Mouse (Mus musculus) MEL (cell line): ENCODE data around the gene Map3k3. TPM values are rescaled to one million over a fixed set of nuclear protein-coding genes. Genes with fewer than 3 reads are reported as not detected.
A peak's percentile ranks its signal among the peaks of the same experiment; 100 is the strongest.

ENCODE experiments used
- DNase-seq: peaks from one replicate; pipeline ENCODE4 v3.0.0; 2011; ENCODE audit warnings: low read depth, low spot score
- H3K27ac ChIP-seq: 2 replicates; pipeline ENCODE4 v1.5.1; 2012; ENCODE audit warnings: low read depth, mild to moderate bottlenecking, control low read depth, low read length, moderate library complexity; ENCODE audit not compliant: control insufficient read depth
- H3K27me3 ChIP-seq, 2 experiments: fragments of 150-350 bp in 1 of 2; sonication (generic) in 1 of 2; 2 replicates each; pipeline ENCODE4 v1.6.1; 2012; ENCODE audit warnings: low read length in 2 of 2, mild to moderate bottlenecking in 2 of 2, improper control_type of control experiment in 1 of 2, moderate library complexity in 1 of 2; ENCODE audit not compliant: insufficient read depth in 2 of 2, control insufficient read depth in 1 of 2
- H3K36me3 ChIP-seq, 2 experiments: 2 replicates each; pipeline ENCODE4 v1.6.1; 2012 to 2014; ENCODE audit warnings: low read length in 2 of 2, improper control_type of control experiment in 1 of 2, inconsistent platforms in 1 of 2, mild to moderate bottlenecking in 1 of 2; ENCODE audit not compliant: insufficient read depth in 2 of 2, control insufficient read depth in 1 of 2
- H3K4me1 ChIP-seq, 2 experiments: fragments of 150-350 bp in 1 of 2; sonication (generic) in 1 of 2; 2 replicates each; pipeline ENCODE4 v1.6.1; 2012; ENCODE audit warnings: low read length in 2 of 2, improper control_type of control experiment in 1 of 2, mild to moderate bottlenecking in 1 of 2; ENCODE audit not compliant: insufficient read depth in 2 of 2, control insufficient read depth in 1 of 2
- H3K4me3 ChIP-seq, 2 experiments: fragments of 150-350 bp in 1 of 2; sonication (generic) in 1 of 2; 2 replicates each; pipeline ENCODE4 v1.5.1; 2012; ENCODE audit warnings: low read depth in 2 of 2, low read length in 2 of 2, mild to moderate bottlenecking in 2 of 2, moderate library complexity in 2 of 2, control low read depth in 1 of 2, improper control_type of control experiment in 1 of 2; ENCODE audit not compliant: control insufficient read depth in 1 of 2, insufficient read depth in 1 of 2
- H3K79me2 ChIP-seq: 2 replicates; pipeline ENCODE4 v1.6.1; 2012; ENCODE audit warnings: mild to moderate bottlenecking, low read length, moderate library complexity; ENCODE audit not compliant: control insufficient read depth, poor library complexity, insufficient read depth
- H3K9ac ChIP-seq: 2 replicates; pipeline ENCODE4 v1.6.1; 2012; ENCODE audit warnings: low read depth, mild to moderate bottlenecking, control low read depth, low read length, moderate library complexity; ENCODE audit not compliant: control insufficient read depth, poor library complexity, severe bottlenecking
- H3K9me3 ChIP-seq: fragments of 150-350 bp; sonication (generic); replicated peaks from 2 replicates; pipeline ENCODE4 v1.6.1; 2012; ENCODE audit warnings: mild to moderate bottlenecking, low read length, improper control_type of control experiment, moderate library complexity; ENCODE audit not compliant: insufficient read depth
- BHLHE40 ChIP-seq: IDR thresholded peaks from 2 replicates; pipeline ENCODE4 v1.6.1; 2012; ENCODE audit warnings: low read depth, mild to moderate bottlenecking, inconsistent platforms, low read length, improper control_type of control experiment, borderline replicate concordance
- CHD1 ChIP-seq: IDR thresholded peaks from 2 replicates; pipeline ENCODE4 v1.6.1; 2012; ENCODE audit warnings: low read depth, mild to moderate bottlenecking, inconsistent platforms, low read length, improper control_type of control experiment
- CTCF ChIP-seq, 3 experiments: IDR thresholded peaks in 2 of 3; conservative IDR thresholded peaks in 1 of 3; 2 replicates each; pipeline ENCODE4 v1.5.1; 2011 to 2012; ENCODE audit warnings: low read length in 3 of 3, low read depth in 2 of 3, mild to moderate bottlenecking in 2 of 3, improper control_type of control experiment in 1 of 3, inconsistent platforms in 1 of 3, mixed read lengths in 1 of 3, moderate library complexity in 1 of 3; ENCODE audit not compliant: control insufficient read depth in 1 of 3, insufficient read depth in 1 of 3, poor library complexity in 1 of 3, severe bottlenecking in 1 of 3
- E2F4 ChIP-seq: IDR thresholded peaks from 2 replicates; pipeline ENCODE4 v1.6.1; 2011; ENCODE audit warnings: low read depth, low read length, improper control_type of control experiment, borderline replicate concordance
- ELF1 ChIP-seq: IDR thresholded peaks from 2 replicates; pipeline ENCODE4 v1.6.1; 2014; ENCODE audit warnings: low read depth, mild to moderate bottlenecking, inconsistent platforms, low read length, improper control_type of control experiment, moderate library complexity
- EP300 ChIP-seq, 2 experiments: IDR thresholded peaks; 2 replicates each; pipeline ENCODE4 v1.6.1; 2011; ENCODE audit warnings: improper control_type of control experiment in 2 of 2, low read length in 2 of 2, low read depth in 1 of 2, mild to moderate bottlenecking in 1 of 2
- ETS1 ChIP-seq: IDR thresholded peaks from 2 replicates; pipeline ENCODE4 v1.6.1; 2012; ENCODE audit warnings: low read depth, mild to moderate bottlenecking, inconsistent platforms, low read length, improper control_type of control experiment, moderate library complexity
- GABPA ChIP-seq: IDR thresholded peaks from 2 replicates; pipeline ENCODE4 v1.6.1; 2012; ENCODE audit warnings: low read depth, mild to moderate bottlenecking, inconsistent platforms, low read length, improper control_type of control experiment, moderate library complexity
- GATA1 ChIP-seq: IDR thresholded peaks from 2 replicates; pipeline ENCODE4 v1.6.1; 2011; ENCODE audit warnings: low read depth, low read length, improper control_type of control experiment
- HCFC1 ChIP-seq: IDR thresholded peaks from 2 replicates; pipeline ENCODE4 v1.6.1; 2012; ENCODE audit warnings: low read depth, mild to moderate bottlenecking, inconsistent platforms, low read length, improper control_type of control experiment, moderate library complexity
- JUND ChIP-seq: IDR thresholded peaks from 2 replicates; pipeline ENCODE4 v1.6.1; 2011; ENCODE audit warnings: low read depth, mild to moderate bottlenecking, improper control_type of control experiment, low read length
- KAT2A ChIP-seq: conservative IDR thresholded peaks from 2 replicates; pipeline ENCODE4 v1.6.1; 2012; ENCODE audit warnings: low read depth, low read length, improper control_type of control experiment, inconsistent platforms
- MAFK ChIP-seq: IDR thresholded peaks from 2 replicates; pipeline ENCODE4 v1.6.1; 2011; ENCODE audit warnings: low read depth, mild to moderate bottlenecking, low read length, improper control_type of control experiment, borderline replicate concordance
- MAX ChIP-seq: IDR thresholded peaks from 2 replicates; pipeline ENCODE4 v1.6.1; 2011; ENCODE audit warnings: low read length, improper control_type of control experiment
- MAZ ChIP-seq: IDR thresholded peaks from 2 replicates; pipeline ENCODE4 v1.6.1; 2012; ENCODE audit warnings: low read depth, mild to moderate bottlenecking, inconsistent platforms, low read length, improper control_type of control experiment
- MEF2A ChIP-seq: IDR thresholded peaks from 2 replicates; pipeline ENCODE4 v1.6.1; 2014; ENCODE audit warnings: low read depth, mild to moderate bottlenecking, inconsistent platforms, low read length, improper control_type of control experiment; ENCODE audit not compliant: poor library complexity, insufficient replicate concordance, severe bottlenecking; ENCODE audit errors: extremely low read depth
- MXI1 ChIP-seq: IDR thresholded peaks from 2 replicates; pipeline ENCODE4 v1.6.1; 2011; ENCODE audit warnings: mild to moderate bottlenecking, low read depth, low read length, improper control_type of control experiment
- MYB ChIP-seq: IDR thresholded peaks from 2 replicates; pipeline ENCODE4 v1.6.1; 2011; ENCODE audit warnings: mild to moderate bottlenecking, low read depth, low read length, improper control_type of control experiment
- MYC ChIP-seq: IDR thresholded peaks from 2 replicates; pipeline ENCODE4 v1.6.1; 2011; ENCODE audit warnings: low read depth, mild to moderate bottlenecking, low read length, improper control_type of control experiment, moderate library complexity
- NELFE ChIP-seq: IDR thresholded peaks from 2 replicates; pipeline ENCODE4 v1.6.1; 2011; ENCODE audit warnings: low read depth, low read length, improper control_type of control experiment
- POLR2A ChIP-seq, 2 experiments: IDR thresholded peaks; 2 replicates each; pipeline ENCODE4 v1.6.1; 2011 to 2012; ENCODE audit warnings: low read length in 2 of 2, mild to moderate bottlenecking in 2 of 2, control low read depth in 1 of 2, improper control_type of control experiment in 1 of 2, low read depth in 1 of 2, moderate library complexity in 1 of 2; ENCODE audit not compliant: control insufficient read depth in 1 of 2, insufficient read depth in 1 of 2, poor library complexity in 1 of 2
- POLR2AphosphoS2 ChIP-seq: IDR thresholded peaks from 2 replicates; pipeline ENCODE4 v1.6.1; 2011; ENCODE audit warnings: low read length, improper control_type of control experiment
- POLR2AphosphoS5 ChIP-seq: IDR thresholded peaks from 2 replicates; pipeline ENCODE4 v1.6.1; 2012; ENCODE audit warnings: low read depth, borderline replicate concordance, mild to moderate bottlenecking, inconsistent platforms, low read length, moderate library complexity, mixed read lengths
- RCOR1 ChIP-seq: IDR thresholded peaks from 2 replicates; pipeline ENCODE4 v1.6.1; 2012; ENCODE audit warnings: low read depth, mild to moderate bottlenecking, inconsistent platforms, low read length, improper control_type of control experiment
- SIN3A ChIP-seq: IDR thresholded peaks from 2 replicates; pipeline ENCODE4 v1.6.1; 2012; ENCODE audit warnings: low read length, improper control_type of control experiment, inconsistent platforms
- SMC3 ChIP-seq: IDR thresholded peaks from 2 replicates; pipeline ENCODE4 v1.6.1; 2011; ENCODE audit warnings: low read depth, low read length, improper control_type of control experiment
- TAL1 ChIP-seq: IDR thresholded peaks from 2 replicates; pipeline ENCODE4 v1.6.1; 2012; ENCODE audit warnings: mild to moderate bottlenecking, inconsistent platforms, low read length, moderate library complexity, mixed read lengths
- TBP ChIP-seq: IDR thresholded peaks from 2 replicates; pipeline ENCODE4 v1.8.0; 2011; ENCODE audit warnings: low read depth, low read length, improper control_type of control experiment
- TCF12 ChIP-seq: IDR thresholded peaks from 2 replicates; pipeline ENCODE4 v1.6.1; 2014; ENCODE audit warnings: low read depth, mild to moderate bottlenecking, inconsistent platforms, low read length, improper control_type of control experiment, moderate library complexity
- USF1 ChIP-seq: IDR thresholded peaks from 2 replicates; pipeline ENCODE4 v1.6.1; 2014; ENCODE audit warnings: low read depth, mild to moderate bottlenecking, inconsistent platforms, low read length, improper control_type of control experiment, moderate library complexity
- USF2 ChIP-seq, 2 experiments: IDR thresholded peaks; 2 replicates each; pipeline ENCODE4 v1.6.1; 2011 to 2012; ENCODE audit warnings: improper control_type of control experiment in 2 of 2, low read length in 2 of 2, borderline replicate concordance in 1 of 2, inconsistent platforms in 1 of 2, low read depth in 1 of 2, mild to moderate bottlenecking in 1 of 2; ENCODE audit not compliant: insufficient read depth in 1 of 2
- ZC3H11A ChIP-seq: IDR thresholded peaks from 2 replicates; pipeline ENCODE4 v1.6.1; 2012; ENCODE audit warnings: low read depth, mild to moderate bottlenecking, inconsistent platforms, low read length, improper control_type of control experiment
- ZKSCAN1 ChIP-seq: IDR thresholded peaks from 2 replicates; pipeline ENCODE4 v1.6.1; 2012; ENCODE audit warnings: low read depth, mild to moderate bottlenecking, inconsistent platforms, low read length, improper control_type of control experiment, moderate library complexity
- ZMIZ1 ChIP-seq: IDR thresholded peaks from 2 replicates; pipeline ENCODE4 v1.6.1; 2012; ENCODE audit warnings: low read depth, mild to moderate bottlenecking, inconsistent platforms, low read length, improper control_type of control experiment, moderate library complexity
- ZNF384 ChIP-seq: IDR thresholded peaks from 2 replicates; pipeline ENCODE4 v1.6.1; 2012; ENCODE audit warnings: low read depth, mild to moderate bottlenecking, inconsistent platforms, low read length, improper control_type of control experiment
- polyA plus RNA-seq, 2 experiments: library from polyadenylated mRNA; stranded (reverse) in 1 of 2; unstranded in 1 of 2; fragments of >175 nt in 1 of 2; fragments of >200 nt in 1 of 2; gene quantifications; 2 replicates each; pipeline versions ENCODE4 v1.2.1 to v1.2.4; 2012; ENCODE audit warnings: low replicate concordance in 2 of 2, low read depth in 1 of 2; ENCODE audit not compliant: insufficient read length in 2 of 2, insufficient read depth in 1 of 2, missing spikeins in 1 of 2
- total RNA-seq: library from RNA; depleted of rRNA; stranded (reverse); fragments of 300-350 nt; gene quantifications from 2 replicates; pipeline ENCODE4 v1.2.3, GENCODE M21; 2012

Map3k3 gene
- total and polyA plus RNA-seq, 3 experiments, result 10.5 to 14.3 TPM; not detected in 1

DNA sequence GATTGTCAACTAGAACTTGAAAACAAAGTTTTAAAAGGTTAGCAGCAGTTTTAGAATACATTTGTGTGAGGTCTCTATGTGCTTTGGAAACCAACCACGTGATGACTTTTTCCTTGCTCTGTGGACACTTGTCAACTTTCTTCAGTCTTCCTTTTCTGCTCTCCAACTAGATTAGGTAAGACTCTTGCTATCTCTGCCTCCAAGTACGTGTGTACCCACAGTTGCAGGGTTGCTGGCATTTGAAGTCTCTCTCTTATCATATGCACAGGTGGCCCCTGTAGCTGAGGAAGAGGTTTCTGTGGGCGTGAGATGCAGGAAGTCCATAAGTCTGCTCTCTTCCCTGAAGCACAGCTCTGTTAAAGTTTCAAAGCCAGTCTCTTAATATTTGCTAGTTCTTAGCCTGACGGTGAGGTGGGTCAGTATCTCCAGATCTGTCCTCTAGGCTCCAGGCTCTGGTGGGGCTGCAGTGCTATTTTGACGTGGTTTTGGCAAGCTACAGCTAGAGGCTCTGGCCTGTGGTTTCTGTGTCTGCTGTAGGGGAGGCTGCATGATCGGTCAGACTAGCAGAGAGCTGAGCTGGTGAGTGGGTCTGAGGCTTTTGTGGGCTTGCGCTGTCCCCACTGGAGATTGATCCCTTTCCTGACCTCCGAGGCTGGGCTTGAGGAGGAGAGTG lies 27.5 kb upstream of the Map3k3 start:
- Histone ChIP-seq H3K9me3 (no peaks in the 10 kb centered on the region), H3K4me3 (peak overlapping the region in 1 of 2 experiments; percentile 15; a peak in 2 of 4 replicates), H3K27me3 (no peaks in the 10 kb centered on the region), H3K27ac (peak overlapping the region; percentile 79), H3K4me1 (peaks cover 30 to 34% of the 10 kb centered on the region in 2 experiments), H3K9ac (peak overlapping the region; percentile 37), H3K79me2 (no peaks in the 10 kb centered on the region), H3K36me3 (peaks cover 33 to 39% of the 10 kb centered on the region in 2 experiments)
- peak; percentile 96 for DNase-seq
- TF ChIP-seq POLR2AphosphoS2 (peak; percentile 68), MAZ (no peak), TAL1 (peak; percentile 91), JUND (peak; percentile 48; the same call in 1 of the 2 replicates), ZKSCAN1 (no peak), TCF12 (peak; percentile 99), TBP (peak; percentile 45; the same call in 1 of the 2 replicates), GATA1 (peak; percentile 97), RCOR1 (peak; percentile 92), MXI1 (peak; percentile 93), ZNF384 (no peak), MEF2A (peak; percentile 62; the same call in 1 of the 2 replicates), KAT2A (no peak), EP300 (IDR thresholded peaks at IDR 0.05; ENCODE audit: low read depth in 1 of 2, low read length in 2 of 2) (peak; percentile 97 to 98), ZMIZ1 (peak; percentile 42; the same call in 1 of the 2 replicates), GABPA (no peak), BHLHE40 (peak; percentile 82), MAX (peak; percentile 93), ZC3H11A (0 out of 2 replicates have a peak, but pooled peaks have one; percentile 11), POLR2AphosphoS5 (no peak), MYB (peak; percentile 71; the same call in 1 of the 2 replicates), E2F4 (no peak), NELFE (peak; percentile 34; the same call in 1 of the 2 replicates), POLR2A (IDR thresholded peaks at IDR 0.05; ENCODE audit: control insufficient read depth in 1 of 2, insufficient read depth in 1 of 2, low read depth in 1 of 2, low read length in 2 of 2, poor library complexity in 1 of 2) (peak in 1 of 2 experiments; percentile 43; a peak in 2 of 4 replicates), ETS1 (peak; percentile 99), HCFC1 (peak; percentile 39; the same call in 1 of the 2 replicates), CHD1 (no peak; the same call in 1 of the 2 replicates), USF2 (IDR thresholded peaks at IDR 0.05; ENCODE audit: borderline replicate concordance in 1 of 2, insufficient read depth in 1 of 2, low read depth in 1 of 2, low read length in 2 of 2) (peak; percentile 32 to 80; a peak in 3 of 4 replicates), USF1 (peak; percentile 95), MAFK (peak; percentile 69; the same call in 1 of the 2 replicates), CTCF (IDR thresholded peaks at IDR 0.05 in 2 of 3, conservative IDR thresholded peaks at IDR 0.05 in 1 of 3; ENCODE audit: control insufficient read depth in 1 of 3, insufficient read depth in 1 of 3, low read depth in 2 of 3, low read length in 3 of 3, poor library complexity in 1 of 3, severe bottlenecking in 1 of 3) (no peak), SIN3A (peak; percentile 98), SMC3 (peak; percentile 31; the same call in 1 of the 2 replicates), ELF1 (peak; percentile 79), MYC (peak; percentile 92)
